Comparison of ENCODE assay signal across 26 mouse cellular contexts in genomic region chr8:126972649-126973048, GRCm38 (mm10).
"Had no signal": no experiment of that assay in that cellular context is flagged by ENCODE, and none has a peak within 500 bp of the region (broad histone marks: within the 10 kb centered on the region; RNA-seq: fewer than 3 reads in every experiment).

No protein-coding gene starts in this region.

- H3K4me2 ChIP-seq: heart, embryonic 12.5 days; hindbrain, embryonic 12.5 days; hindbrain, embryonic 14.5 days; intestine, embryonic 15.5 days; limb, embryonic 13.5 days; limb, embryonic 15.5 days; liver, embryonic 12.5 days had no signal

- H3K27me3 ChIP-seq: intestine, embryonic 15.5 days had no signal

- H3K27ac ChIP-seq: heart, embryonic 10.5 days; hindbrain, embryonic 10.5 days; hindbrain, embryonic 12.5 days; hindbrain, embryonic 14.5 days; kidney, postnatal 0 days; limb, embryonic 13.5 days; limb, embryonic 15.5 days; liver, embryonic 14.5 days had no signal

- H3K9me3 ChIP-seq: heart, embryonic 10.5 days; heart, embryonic 12.5 days; hindbrain, embryonic 10.5 days; hindbrain, embryonic 12.5 days; intestine, embryonic 15.5 days; limb, embryonic 13.5 days; limb, embryonic 15.5 days; liver, embryonic 12.5 days had no signal

- ATAC-seq: hindbrain, embryonic 16.5 days; inflammation-experienced regulatory T-cells, adult 6 months; intestine, embryonic 15.5 days; intestine, postnatal 0 days; liver, embryonic 12.5 days had no signal

- DNase-seq: gastrocnemius, postnatal 14 days; gastrocnemius, postnatal 36 days; heart, adult 18-20 months; heart, postnatal 10 days; heart, postnatal 4 days; kidney, adult 18-20 months; kidney, adult 8-10 months; kidney, postnatal 14 days; kidney, postnatal 36 days; layer of hippocampus, adult 9-11 months; layer of hippocampus, postnatal 36 days; left cerebral cortex, postnatal 4 days had no signal

- H3K9ac ChIP-seq: heart, embryonic 12.5 days; hindbrain, embryonic 12.5 days; hindbrain, embryonic 14.5 days; intestine, embryonic 15.5 days; limb, embryonic 13.5 days; limb, embryonic 15.5 days; liver, embryonic 12.5 days; liver, embryonic 14.5 days had no signal

- H3K4me3 ChIP-seq: heart, embryonic 10.5 days; heart, embryonic 12.5 days; hindbrain, embryonic 10.5 days; hindbrain, embryonic 12.5 days; intestine, embryonic 15.5 days; limb, embryonic 13.5 days; limb, embryonic 15.5 days; liver, embryonic 12.5 days had no signal
